Mouse (Mus musculus) bone marrow macrophage, adult 2 months (primary cell): Measurements from ENCODE around the gene Smg6.

Source experiments
- CTCF ChIP-seq: IDR thresholded peaks from 2 replicates; pipeline ENCODE4 v1.5.1; 2012; ENCODE audit warnings: low read depth, mild to moderate bottlenecking, low read length, moderate library complexity
- POLR2A ChIP-seq: IDR thresholded peaks from 2 replicates; pipeline ENCODE4 v1.6.1; 2012; ENCODE audit warnings: mild to moderate bottlenecking, low read depth, low read length, borderline replicate concordance

GRCm38 (mm10) chr11:75074543-75074942, 148.9 kb downstream of the Smg6 start:
- TF ChIP-seq CTCF (no peak), POLR2A (no peak)
